Mouse (Mus musculus): ENCODE data around the gene Prnp.
A peak's percentile ranks its signal among the peaks of the same experiment; 100 is the strongest.

Prnp gene

GRCm38 (mm10) chr2:131906846-131907245 is 2.9 kb upstream of the Prnp start:
- DNase-seq (ENCODE audit: low spot score): no peak

DNA sequence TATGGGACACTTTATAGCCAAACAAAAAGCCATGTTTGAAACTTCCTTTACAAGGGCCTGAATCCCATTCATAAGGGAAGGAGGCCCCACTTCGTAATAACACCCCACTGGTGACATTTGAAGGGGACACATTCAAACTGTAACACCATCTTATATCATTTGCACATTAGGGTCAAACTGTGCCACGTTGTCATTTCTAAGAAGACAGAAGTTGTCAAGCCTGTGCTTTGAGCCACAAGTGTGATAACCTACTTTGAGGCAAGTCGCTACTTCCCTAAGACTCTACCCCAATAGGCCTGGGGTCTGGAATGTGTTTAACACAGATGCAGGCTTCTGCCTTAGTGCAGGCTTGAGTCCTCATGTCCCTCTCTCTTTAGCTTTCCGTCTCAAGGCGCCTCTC is 2.4 kb upstream of the Prnp start:
- no peak for DNase-seq (ENCODE audit: low spot score)

DNA sequence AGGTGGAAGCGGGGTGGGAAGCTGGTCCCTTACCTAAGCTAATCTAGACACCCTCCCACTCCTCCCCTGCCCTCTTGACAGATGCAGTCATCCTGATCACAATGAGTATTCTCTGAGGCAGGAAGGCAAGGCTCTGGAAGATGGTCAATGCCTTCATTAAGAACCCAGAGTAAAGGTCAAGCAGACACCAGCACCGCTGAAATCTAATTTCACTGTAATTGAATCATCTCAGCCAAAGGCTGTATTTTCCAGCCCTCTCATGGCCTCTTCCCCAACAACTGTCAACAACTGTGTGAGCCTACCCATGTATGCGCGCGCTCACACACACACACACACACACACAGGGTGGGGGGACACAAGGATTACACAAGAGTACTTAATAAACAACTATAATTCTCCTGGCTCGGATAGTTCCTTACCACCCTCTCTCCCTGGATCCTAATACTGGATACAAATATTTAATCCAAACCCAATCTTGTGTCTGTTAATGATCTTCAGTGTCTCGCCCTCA is 1.3 kb upstream of the Prnp start:
- no peak for DNase-seq (ENCODE audit: low spot score)

- DNase-seq (ENCODE audit: low spot score): no peak
These were observed 822 bp upstream of the Prnp start for GRCm38 (mm10) chr2:131908906-131909305.

GRCm38 (mm10) chr2:131910847-131911246 is 1.1 kb downstream of the Prnp start:
- DNase-seq (ENCODE audit: low spot score): no peak

- DNase-seq (ENCODE audit: low spot score): peak; percentile 63
These were observed 1.6 kb downstream of the Prnp start for GRCm38 (mm10) chr2:131911341-131911740.

- DNase-seq (ENCODE audit: low spot score): no peak
These were observed 3.0 kb downstream of the Prnp start for GRCm38 (mm10) chr2:131912526-131913258.

GRCm38 (mm10) chr2:131932275-131932902 is 22.7 kb downstream of the Prnp start:
- no peak for DNase-seq (ENCODE audit: low spot score)

GRCm38 (mm10) chr2:131933013-131933412 is 23.3 kb downstream of the Prnp start:
- no peak for DNase-seq (ENCODE audit: low spot score)

- no peak for DNase-seq (ENCODE audit: low spot score)
These were observed 23.9 kb downstream of the Prnp start for GRCm38 (mm10) chr2:131933598-131933997.

GRCm38 (mm10) chr2:131934243-131934642 is 24.5 kb downstream of the Prnp start:
- no peak for DNase-seq (ENCODE audit: low spot score)

DNA sequence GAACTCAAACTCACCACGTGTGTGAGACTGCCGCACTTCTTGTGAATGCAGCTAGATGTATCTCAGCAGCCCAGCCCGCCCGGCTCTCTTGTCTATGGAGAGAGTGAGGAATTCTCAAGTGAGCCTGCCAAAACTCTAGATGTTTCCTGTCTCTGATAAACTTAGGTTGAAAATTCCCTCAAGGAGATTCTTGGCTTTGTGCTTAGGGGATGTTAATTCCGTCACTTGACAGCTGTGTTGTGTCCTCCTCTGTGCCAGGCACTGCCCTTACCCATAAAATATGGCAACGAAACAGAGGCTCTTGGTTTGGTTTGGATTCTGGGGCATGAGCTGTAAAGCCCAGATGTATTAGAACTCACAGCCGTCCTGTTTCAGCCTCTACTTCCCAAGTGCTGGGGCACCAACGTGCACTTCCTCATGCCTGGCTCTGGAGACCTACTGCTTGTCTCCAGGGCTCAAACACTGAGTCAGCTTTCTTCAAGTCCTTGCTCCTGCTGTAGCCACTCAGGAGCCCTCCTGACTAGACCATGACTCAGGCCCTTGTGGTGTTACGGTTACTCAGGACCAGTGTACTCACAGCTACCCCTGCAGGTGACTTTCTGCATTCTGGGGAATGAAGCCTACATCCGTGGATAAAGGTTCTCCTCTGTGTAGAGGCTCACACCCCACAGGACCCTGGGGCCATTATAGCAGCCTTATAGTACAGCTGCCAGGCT is 25.8 kb downstream of the Prnp start:
- no peak for DNase-seq (ENCODE audit: low spot score)

DNA sequence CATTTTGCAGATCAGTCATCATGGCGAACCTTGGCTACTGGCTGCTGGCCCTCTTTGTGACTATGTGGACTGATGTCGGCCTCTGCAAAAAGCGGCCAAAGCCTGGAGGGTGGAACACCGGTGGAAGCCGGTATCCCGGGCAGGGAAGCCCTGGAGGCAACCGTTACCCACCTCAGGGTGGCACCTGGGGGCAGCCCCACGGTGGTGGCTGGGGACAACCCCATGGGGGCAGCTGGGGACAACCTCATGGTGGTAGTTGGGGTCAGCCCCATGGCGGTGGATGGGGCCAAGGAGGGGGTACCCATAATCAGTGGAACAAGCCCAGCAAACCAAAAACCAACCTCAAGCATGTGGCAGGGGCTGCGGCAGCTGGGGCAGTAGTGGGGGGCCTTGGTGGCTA is 26.7 kb downstream of the Prnp start:
- no peak for DNase-seq (ENCODE audit: low spot score)

DNA sequence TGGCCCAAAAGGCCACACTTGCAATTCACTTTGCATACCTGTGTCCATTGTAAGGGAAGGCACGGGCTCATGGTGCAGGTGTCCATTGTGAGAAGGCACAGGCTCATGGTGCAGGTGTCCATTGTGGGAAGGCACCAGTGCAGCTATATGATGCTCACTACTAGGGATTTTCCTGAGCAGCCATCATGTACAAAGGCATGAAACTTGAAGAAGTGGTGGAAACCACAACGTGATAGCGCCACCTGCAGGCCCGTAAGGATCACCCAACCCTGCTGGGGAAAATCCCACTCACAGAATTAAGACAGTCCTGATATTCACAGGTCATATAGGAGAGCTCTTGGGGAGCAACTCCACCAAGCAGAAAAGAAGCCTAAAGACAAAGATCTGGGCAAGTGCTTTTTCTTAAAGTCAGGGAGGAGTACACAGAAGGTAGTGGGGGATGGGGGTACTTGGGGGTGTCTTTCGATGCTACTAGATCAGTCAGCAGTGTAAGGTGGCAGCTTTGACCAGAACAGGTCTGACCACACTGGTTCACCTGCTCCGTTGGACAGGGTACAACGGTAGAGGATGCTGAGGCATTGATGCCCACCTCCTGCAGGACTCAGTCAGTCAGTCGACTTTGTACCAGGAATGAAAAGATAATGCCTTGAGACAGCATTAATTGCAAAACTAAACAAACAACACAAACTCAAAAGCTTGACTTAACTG is 29.8 kb downstream of the Prnp start:
- DNase-seq (ENCODE audit: low spot score): peak; percentile 78

DNA sequence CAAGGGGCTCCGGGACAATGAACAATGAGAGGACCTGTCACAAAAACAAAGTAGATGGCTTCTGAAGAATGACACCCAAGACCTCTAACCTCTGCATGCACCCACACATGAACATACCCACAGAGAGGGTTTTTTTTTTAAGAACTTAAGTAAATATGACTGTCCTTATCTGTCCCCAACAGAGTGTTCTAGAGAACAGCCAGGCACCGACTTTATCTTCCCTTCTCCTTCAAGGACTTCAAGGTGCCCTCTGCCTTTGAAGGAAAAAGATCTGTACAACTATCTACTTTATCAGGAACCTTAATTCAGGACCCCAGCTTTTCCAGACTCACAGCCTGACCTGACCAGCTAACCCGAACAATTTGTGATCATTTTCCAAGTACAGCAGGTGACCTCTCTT is 30.8 kb downstream of the Prnp start:
- no peak for DNase-seq (ENCODE audit: low spot score)

DNA sequence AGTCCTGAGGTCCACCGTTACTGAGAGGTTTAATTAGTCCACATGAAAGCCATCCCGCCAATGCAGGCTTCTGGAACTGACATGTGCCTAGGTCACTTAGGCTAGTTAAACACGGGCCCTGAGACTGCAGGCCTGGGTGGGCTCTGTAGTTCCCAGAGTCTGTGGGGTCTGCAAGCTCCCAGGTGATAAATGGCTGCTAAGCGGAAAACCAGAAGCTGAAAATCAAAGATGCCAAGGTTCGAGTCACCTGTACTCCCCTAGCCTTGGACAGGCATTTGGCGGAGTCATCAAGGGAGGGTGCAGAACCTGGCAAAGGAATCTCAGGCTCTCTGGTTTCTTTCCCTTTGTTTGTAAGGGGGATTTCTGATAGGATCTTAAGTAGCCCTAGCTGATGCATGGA is 31.8 kb downstream of the Prnp start:
- DNase-seq (ENCODE audit: low spot score): no peak

- DNase-seq (ENCODE audit: low spot score): no peak
These were observed 34.6 kb downstream of the Prnp start for GRCm38 (mm10) chr2:131944370-131944769.

- DNase-seq (ENCODE audit: low spot score): no peak
These were observed 35.5 kb downstream of the Prnp start for GRCm38 (mm10) chr2:131945225-131945624.

GRCm38 (mm10) chr2:131945765-131946164 is 36.0 kb downstream of the Prnp start:
- DNase-seq (ENCODE audit: low spot score): no peak

- DNase-seq (ENCODE audit: low spot score): no peak
These were observed 36.6 kb downstream of the Prnp start for GRCm38 (mm10) chr2:131946351-131946750.

GRCm38 (mm10) chr2:131948156-131948555 is 38.4 kb downstream of the Prnp start:
- DNase-seq (ENCODE audit: low spot score): no peak

- DNase-seq (ENCODE audit: low spot score): no peak
These were observed 39.4 kb downstream of the Prnp start for GRCm38 (mm10) chr2:131948916-131949639.

All from retina, embryonic 14.5 days (tissue).